Mouse (Mus musculus): ENCODE data around the gene Tspan12. TPM values are rescaled to one million over a fixed set of nuclear protein-coding genes. Genes with fewer than 3 reads are reported as not detected.

Tspan12 gene
- polyA plus RNA-seq (2017; shearing (Covaris generic)) = not detected

GRCm38 (mm10) chr6:21852344-21852785 is at the start of gene Tspan12:
Tspan12 (minus strand) TSS chr6:21852515.

Other genes starting within 250 kb of the Tspan12 start
- 30.6 TPM for gene Ing3, start 97.1 kb upstream of the Tspan12 start, polyA plus RNA-seq (2017; shearing (Covaris generic))
- not detected for gene Cped1, start 133.4 kb upstream of the Tspan12 start, polyA plus RNA-seq (2017; shearing (Covaris generic))

Measured in inflammation-experienced regulatory T-cells, adult 16 weeks (primary cell).